Mouse (Mus musculus) ES-Bruce4 (cell line): ENCODE results near the gene Telo2. TPM values are rescaled to one million over a fixed set of nuclear protein-coding genes. Genes with fewer than 3 reads are reported as not detected.

Source experiments
- H3K27ac ChIP-seq: 2 replicates; pipeline ENCODE4 v1.5.1; 2012; ENCODE audit warnings: low read length, inconsistent platforms; ENCODE audit not compliant: insufficient read depth
- H3K27me3 ChIP-seq: 2 replicates; pipeline ENCODE4 v1.6.1; 2012; ENCODE audit warnings: mild to moderate bottlenecking, low read length, inconsistent platforms; ENCODE audit not compliant: control insufficient read depth, poor library complexity, insufficient read depth, severe bottlenecking
- H3K36me3 ChIP-seq: 2 replicates; pipeline ENCODE4 v1.6.1; 2012; ENCODE audit warnings: inconsistent platforms, mild to moderate bottlenecking, low read length, moderate library complexity; ENCODE audit not compliant: control insufficient read depth, poor library complexity, insufficient read depth, severe bottlenecking
- H3K4me1 ChIP-seq: one replicate; pipeline ENCODE4 v1.8.1; 2011; ENCODE audit warnings: low read length; ENCODE audit not compliant: control insufficient read depth, insufficient read depth
- H3K4me3 ChIP-seq: 2 replicates; pipeline ENCODE4 v1.5.1; 2011; ENCODE audit warnings: low read depth, mild to moderate bottlenecking, low read length
- H3K9ac ChIP-seq: 2 replicates; pipeline ENCODE4 v1.6.1; 2012; ENCODE audit warnings: low read depth, mild to moderate bottlenecking, inconsistent platforms; ENCODE audit not compliant: poor library complexity, severe bottlenecking
- H3K9me3 ChIP-seq: replicated peaks from 2 replicates; pipeline ENCODE4 v1.6.1; 2012; ENCODE audit warnings: mild to moderate bottlenecking, low read length, inconsistent platforms; ENCODE audit not compliant: control insufficient read depth, poor library complexity, insufficient read depth, severe bottlenecking
- CTCF ChIP-seq: IDR thresholded peaks from one replicate; pipeline ENCODE4 v1.8.1; 2011; ENCODE audit warnings: low read depth, low read length
- EP300 ChIP-seq: IDR thresholded peaks from 2 replicates; pipeline ENCODE4 v1.6.1; 2011; ENCODE audit warnings: low read depth, low read length; ENCODE audit not compliant: insufficient read depth
- POLR2A ChIP-seq: IDR thresholded peaks from one replicate; pipeline ENCODE4 v1.8.1; 2011; ENCODE audit warnings: low read length; ENCODE audit not compliant: insufficient read depth
- polyA plus RNA-seq: library from polyadenylated mRNA; stranded (reverse); fragments of >200 nt; gene quantifications from 2 replicates; pipeline ENCODE4 v1.2.4, GENCODE M21; 2011; ENCODE audit warnings: low read depth; ENCODE audit not compliant: missing spikeins, insufficient read depth, insufficient read length

Gene Telo2
- polyA plus RNA-seq, 1 experiment, result 17.1 TPM

- 0 out of 2 replicates have a peak, but pooled peaks cover 2% of the 10 kb centered on the region for H3K36me3 ChIP-seq
- TF ChIP-seq EP300 (no peak), CTCF (no peak), POLR2A (no peak)
- no peaks in the 10 kb centered on the region for H3K9me3 ChIP-seq
Measured at GRCm38 (mm10) chr17:25111220-25111619, 4.5 kb downstream of the Telo2 start.

GRCm38 (mm10) chr17:25110590-25110989 lies 5.2 kb downstream of the Telo2 start:
- H3K27me3 ChIP-seq, result no peaks in the 10 kb centered on the region
- TF ChIP-seq EP300 (no peak), CTCF (no peak), POLR2A (no peak)
- H3K4me3 ChIP-seq, result no peak overlapping the region
- no peaks in the 10 kb centered on the region for H3K4me1 ChIP-seq
- H3K36me3 ChIP-seq, result peaks cover 2% of the 10 kb centered on the region; the same call in 1 of the 2 replicates
- no peak overlapping the region for H3K9ac ChIP-seq
- H3K27ac ChIP-seq, result no peak overlapping the region
- H3K9me3 ChIP-seq, result no peaks in the 10 kb centered on the region

More at GRCm38 (mm10) chr17:25111220-25111619, 4.5 kb downstream of the Telo2 start:
- no peak overlapping the region for H3K4me3 ChIP-seq
- no peaks in the 10 kb centered on the region for H3K27me3 ChIP-seq
- H3K9ac ChIP-seq, result no peak overlapping the region
- no peaks in the 10 kb centered on the region for H3K4me1 ChIP-seq
- no peak overlapping the region for H3K27ac ChIP-seq

GRCm38 (mm10) chr17:25109578-25109977 lies 6.2 kb downstream of the Telo2 start:
- Histone ChIP-seq H3K27me3 (no peaks in the 10 kb centered on the region), H3K36me3 (peaks cover 2% of the 10 kb centered on the region; the same call in 1 of the 2 replicates)

GRCm38 (mm10) chr17:25107786-25108185 lies 8.0 kb downstream of the Telo2 start:
- H3K4me3 ChIP-seq, result no peak overlapping the region
- peaks cover 2% of the 10 kb centered on the region; the same call in 1 of the 2 replicates for H3K36me3 ChIP-seq
- TF ChIP-seq POLR2A (no peak), EP300 (no peak), CTCF (no peak)
- H3K27me3 ChIP-seq, result no peaks in the 10 kb centered on the region
- no peaks in the 10 kb centered on the region for H3K9me3 ChIP-seq
- no peak overlapping the region for H3K27ac ChIP-seq
- H3K9ac ChIP-seq, result no peak overlapping the region
- no peaks in the 10 kb centered on the region for H3K4me1 ChIP-seq

More at GRCm38 (mm10) chr17:25109578-25109977, 6.2 kb downstream of the Telo2 start:
- Histone ChIP-seq H3K4me1 (no peaks in the 10 kb centered on the region), H3K27ac (no peak overlapping the region), H3K9me3 (no peaks in the 10 kb centered on the region), H3K9ac (no peak overlapping the region), H3K4me3 (no peak overlapping the region)
- TF ChIP-seq CTCF, result peak; percentile 52
- no peak for TF ChIP-seq POLR2A

- no peaks in the 10 kb centered on the region for H3K27me3 ChIP-seq
- TF ChIP-seq POLR2A, result no peak
- no peak for TF ChIP-seq EP300
- TF ChIP-seq CTCF, result no peak
- H3K9ac ChIP-seq, result no peak overlapping the region
- H3K4me3 ChIP-seq, result no peak overlapping the region
- no peaks in the 10 kb centered on the region for H3K9me3 ChIP-seq
- H3K36me3 ChIP-seq, result peaks cover 4% of the 10 kb centered on the region
- no peak overlapping the region for H3K27ac ChIP-seq
- H3K4me1 ChIP-seq, result no peaks in the 10 kb centered on the region
Measured at GRCm38 (mm10) chr17:25101338-25101737, 14.4 kb downstream of the Telo2 start.

- Histone ChIP-seq H3K4me3 (no peak overlapping the region), H3K27ac (no peak overlapping the region), H3K4me1 (no peaks in the 10 kb centered on the region), H3K9me3 (no peaks in the 10 kb centered on the region), H3K36me3 (peaks cover 4% of the 10 kb centered on the region), H3K27me3 (no peaks in the 10 kb centered on the region), H3K9ac (no peak overlapping the region)
- TF ChIP-seq CTCF (no peak), POLR2A (no peak), EP300 (no peak)
Measured at GRCm38 (mm10) chr17:25100052-25100451, 15.7 kb downstream of the Telo2 start.
